Mouse (Mus musculus) olfactory bulb, adult 2 months (tissue): ENCODE results near the gene Ptpn1.

Experiments
- CTCF ChIP-seq: fragments of 200-500 bp; IDR thresholded peaks from 2 replicates; pipeline ENCODE4 v1.5.1; 2012; ENCODE audit warnings: low read depth, mild to moderate bottlenecking, low read length, moderate library complexity; ENCODE audit not compliant: insufficient read depth
- POLR2A ChIP-seq: fragments of 200-500 bp; IDR thresholded peaks from 2 replicates; pipeline ENCODE4 v1.6.1; 2012; ENCODE audit warnings: mild to moderate bottlenecking, low read depth, low read length, moderate library complexity; ENCODE audit not compliant: insufficient read depth

GRCm38 (mm10) chr2:167906729-167907128 lies 25.1 kb upstream of the Ptpn1 start:
- TF ChIP-seq POLR2A (no peak), CTCF (no peak)
